Mouse (Mus musculus) adipocyte (in vitro differentiated cells): Measurements from ENCODE around the gene Ift22.
A peak's percentile ranks its signal among the peaks of the same experiment; 100 is the strongest.
"Not testable (repeated sequence)": the region's sequence is repeated elsewhere in the genome, so short reads cannot be mapped to it uniquely, and the experiment has no call there.

Experiments
- DNase-seq: peaks from one replicate; pipeline ENCODE4 v3.0.0-alpha.2; 2016; ENCODE audit warnings: low spot score

The Ift22 gene

GRCm38 (mm10) chr5:136907587-136907986, 363 bp upstream of the Ift22 start:
- no peak for DNase-seq

DNA sequence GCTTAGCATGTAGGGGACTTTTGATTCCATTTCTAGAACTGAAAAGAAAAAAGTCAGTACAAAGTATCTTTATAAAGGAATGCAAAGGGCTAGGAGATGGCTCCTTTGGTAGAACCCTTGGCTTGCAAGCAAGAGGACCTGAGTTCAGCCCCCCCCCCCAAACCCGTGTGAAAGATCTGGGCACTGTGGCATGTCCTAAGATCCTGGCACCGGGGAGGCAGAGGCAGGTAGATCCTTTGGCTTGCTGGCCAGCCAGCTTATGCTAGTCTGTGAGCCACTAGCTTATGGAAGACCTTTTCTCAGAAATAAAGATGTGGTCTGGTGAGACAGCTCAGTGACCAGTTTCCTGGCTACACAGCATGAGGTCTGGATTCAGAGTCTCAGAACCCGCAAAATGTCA, 6.2 kb downstream of the Ift22 start:
- no peak for DNase-seq

DNA sequence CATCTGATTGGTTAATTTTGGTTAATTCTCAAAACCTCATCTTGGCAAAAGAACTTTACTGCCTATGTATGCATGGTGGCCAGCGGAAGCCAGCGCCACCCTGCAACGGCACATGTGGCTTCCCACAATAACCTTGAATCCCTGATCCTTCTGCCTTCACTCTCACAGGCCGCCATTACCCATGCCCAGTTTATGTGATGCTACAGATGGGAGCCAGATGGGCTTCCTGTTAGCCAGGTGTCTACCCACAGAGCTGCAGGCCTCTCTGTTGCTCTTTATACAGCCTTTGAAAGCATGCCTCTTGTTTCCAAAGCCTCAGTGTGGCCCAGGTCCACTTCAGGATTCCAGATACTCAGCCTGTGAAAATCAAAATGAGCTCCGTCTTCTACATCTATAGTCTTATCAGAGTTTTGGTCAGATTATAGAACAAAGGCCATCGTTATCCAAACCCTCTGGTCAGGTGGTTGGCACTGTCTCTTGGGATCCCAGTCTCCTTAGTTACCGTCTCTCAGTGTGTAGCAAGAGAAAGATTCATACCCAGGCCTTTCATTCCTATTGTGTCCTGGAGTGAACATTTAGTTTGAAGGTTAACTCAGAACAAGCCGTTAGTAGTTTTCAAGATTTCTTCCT, 9.8 kb downstream of the Ift22 start:
- DNase-seq, result no peak

GRCm38 (mm10) chr5:136918655-136919472, 10.9 kb downstream of the Ift22 start:
- DNase-seq, result peak; percentile 91

- no peak for DNase-seq
These were observed 11.8 kb downstream of the Ift22 start for GRCm38 (mm10) chr5:136919546-136920301.

DNA sequence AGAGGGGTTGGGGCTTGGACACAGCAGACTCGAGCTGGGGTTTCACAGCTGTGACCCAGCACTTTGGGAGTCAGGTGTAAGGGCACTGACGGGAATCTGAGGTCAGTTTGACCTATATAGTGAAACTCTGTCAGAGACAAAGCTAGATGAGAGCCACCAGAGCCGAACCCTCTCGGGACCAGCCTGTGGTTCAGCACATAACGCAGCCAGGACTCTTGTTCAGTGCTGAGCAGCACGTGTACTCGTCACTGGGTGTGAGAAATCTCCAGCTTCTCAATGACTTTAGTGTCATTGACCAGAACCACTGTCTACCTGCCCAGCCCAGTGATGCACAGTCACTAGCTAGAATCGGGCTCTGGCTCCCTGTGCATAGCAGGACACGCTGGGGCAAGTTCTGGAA, 14.9 kb downstream of the Ift22 start:
- DNase-seq, result no peak

GRCm38 (mm10) chr5:136923751-136924478, 16.0 kb downstream of the Ift22 start:
- no peak for DNase-seq

DNA sequence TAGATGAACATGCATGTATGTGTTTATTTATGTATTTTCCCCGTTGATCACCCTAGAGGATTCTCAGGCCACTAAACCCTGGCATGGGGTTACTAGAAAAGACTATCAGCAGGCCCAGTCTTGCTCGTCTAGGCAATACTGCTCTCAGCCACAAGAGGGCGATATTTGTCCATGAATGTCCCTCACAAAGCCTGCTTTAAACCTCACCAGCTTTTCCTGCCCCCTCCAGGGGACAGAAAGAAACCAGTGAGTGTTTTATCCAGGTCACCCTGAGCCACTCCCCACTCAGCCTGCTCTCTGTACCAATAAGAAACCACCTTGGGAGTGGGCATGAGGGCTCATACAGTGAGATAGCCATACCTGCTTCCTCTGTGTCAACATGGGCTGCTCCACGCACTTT, 21.1 kb downstream of the Ift22 start:
- peak; percentile 88 for DNase-seq

GRCm38 (mm10) chr5:136931896-136932295, 23.9 kb downstream of the Ift22 start:
- no peak for DNase-seq

- DNase-seq, result no peak
These were observed 25.0 kb downstream of the Ift22 start for GRCm38 (mm10) chr5:136932956-136933355.

DNA sequence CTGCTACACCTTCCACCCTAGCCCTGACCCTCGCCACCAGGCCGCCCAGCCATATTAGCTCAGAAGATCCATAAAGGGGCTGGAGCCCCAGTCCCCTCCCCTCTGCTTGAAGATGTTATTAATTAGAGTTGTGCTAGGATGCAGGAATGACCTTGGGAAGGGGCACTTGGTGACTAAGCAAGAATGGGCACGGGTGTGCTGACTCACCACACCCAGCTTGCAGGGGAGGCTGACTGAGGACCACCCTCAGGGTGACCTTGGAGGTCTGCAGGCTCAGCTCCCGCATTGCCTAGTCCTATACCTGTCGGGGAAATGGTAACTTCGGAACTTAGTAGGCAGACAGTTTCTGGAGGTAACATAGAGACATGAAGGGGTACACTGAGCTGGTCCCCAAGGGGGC, 26.0 kb downstream of the Ift22 start:
- DNase-seq, result no peak

- peak; percentile 70 for DNase-seq
These were observed 28.1 kb downstream of the Ift22 start for GRCm38 (mm10) chr5:136935905-136936695.

DNA sequence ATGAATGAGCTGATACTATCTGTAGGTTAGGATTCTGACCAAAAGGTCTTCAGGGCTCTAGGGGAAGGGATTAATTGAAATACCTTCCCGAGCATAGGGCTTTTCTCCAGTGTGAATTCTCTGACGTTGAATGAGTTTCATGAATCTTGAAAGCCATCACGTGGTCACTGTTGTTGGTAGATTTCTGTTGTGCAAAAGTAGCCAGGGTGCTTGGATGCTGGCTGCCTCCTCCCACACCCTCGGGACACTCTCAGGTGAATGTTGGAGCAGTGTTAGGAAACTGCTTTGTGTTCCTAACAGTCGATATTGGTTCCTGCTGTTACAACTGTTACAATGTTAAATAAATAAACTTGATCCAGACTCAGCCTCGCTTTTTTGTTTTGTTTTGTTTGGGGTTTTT, 28.8 kb downstream of the Ift22 start:
- no peak for DNase-seq

- DNase-seq, result no peak
These were observed 29.7 kb downstream of the Ift22 start for GRCm38 (mm10) chr5:136937621-136938020.

DNA sequence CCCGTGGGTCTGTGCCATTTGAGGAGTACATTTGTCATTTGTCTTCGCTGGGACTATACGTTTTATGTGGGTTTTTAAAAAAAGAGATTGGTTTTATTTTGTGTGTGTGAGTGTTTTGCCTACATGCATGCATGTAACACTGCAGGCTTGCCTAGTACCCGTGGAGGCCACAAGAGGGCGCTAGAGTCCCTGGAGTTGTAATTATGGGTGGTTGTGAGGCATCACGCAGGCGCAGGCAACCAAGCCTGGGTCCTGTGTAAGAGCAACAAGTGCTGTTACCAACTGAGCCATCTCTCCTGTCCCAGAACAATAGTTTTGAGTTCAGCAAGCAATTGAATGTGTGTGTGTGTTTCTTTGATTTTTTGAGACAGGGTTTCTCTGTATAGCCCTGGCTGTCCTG, 31.3 kb downstream of the Ift22 start:
- DNase-seq, result no peak

DNA sequence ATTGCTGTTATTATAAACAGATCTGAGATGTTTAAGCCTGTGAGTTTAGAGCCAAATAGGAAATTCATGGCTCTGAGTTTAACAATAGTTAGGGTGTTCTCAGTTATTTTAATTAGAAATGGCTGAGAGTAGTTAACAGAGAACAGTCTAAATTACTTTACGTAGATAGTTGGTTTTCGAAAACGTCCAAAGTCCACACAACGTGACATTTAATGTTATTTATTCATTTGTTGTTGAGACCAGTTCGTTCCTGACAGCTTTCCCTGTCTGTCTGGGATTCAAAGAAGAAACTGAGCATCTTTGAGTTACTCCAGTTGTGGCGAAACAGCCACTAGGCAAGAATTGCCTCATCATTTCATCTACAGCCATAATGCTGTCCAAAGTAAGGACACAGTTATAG, 32.1 kb downstream of the Ift22 start:
- DNase-seq, result not testable (repeated sequence)

DNA sequence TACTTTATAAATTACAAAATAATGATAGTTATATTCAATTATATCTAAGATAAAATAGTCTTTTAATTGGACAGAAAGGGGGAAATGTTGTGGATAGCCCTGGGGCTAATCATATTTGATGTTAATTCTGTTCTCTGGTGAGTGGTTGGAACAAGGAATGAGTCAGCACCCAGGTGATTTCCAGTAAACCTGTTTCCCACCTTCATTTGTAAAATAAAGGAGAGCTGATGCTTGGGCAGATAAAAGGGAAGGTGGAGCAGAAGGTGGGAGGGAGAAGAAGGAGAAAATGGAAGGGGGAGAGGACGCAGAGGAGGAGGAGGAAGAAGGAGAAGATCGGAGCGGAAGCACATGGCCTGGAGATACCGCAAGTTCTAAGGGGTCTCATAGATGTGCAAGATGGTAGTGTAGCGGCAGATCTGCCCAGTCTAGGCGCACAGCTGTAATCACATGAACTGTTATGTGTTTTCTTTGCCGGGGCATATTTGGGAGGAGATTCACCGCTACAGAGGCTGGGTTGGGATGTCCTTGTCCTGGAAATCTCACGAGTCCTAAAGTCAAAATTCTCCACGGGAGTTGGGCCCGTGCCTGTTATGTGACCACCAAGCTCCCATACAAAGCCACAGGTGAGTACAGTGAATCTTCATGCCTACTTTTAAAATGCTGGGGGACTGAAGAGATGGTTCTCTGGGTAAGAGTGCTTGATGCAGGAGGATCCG, 33.1 kb downstream of the Ift22 start:
- DNase-seq, result no peak

DNA sequence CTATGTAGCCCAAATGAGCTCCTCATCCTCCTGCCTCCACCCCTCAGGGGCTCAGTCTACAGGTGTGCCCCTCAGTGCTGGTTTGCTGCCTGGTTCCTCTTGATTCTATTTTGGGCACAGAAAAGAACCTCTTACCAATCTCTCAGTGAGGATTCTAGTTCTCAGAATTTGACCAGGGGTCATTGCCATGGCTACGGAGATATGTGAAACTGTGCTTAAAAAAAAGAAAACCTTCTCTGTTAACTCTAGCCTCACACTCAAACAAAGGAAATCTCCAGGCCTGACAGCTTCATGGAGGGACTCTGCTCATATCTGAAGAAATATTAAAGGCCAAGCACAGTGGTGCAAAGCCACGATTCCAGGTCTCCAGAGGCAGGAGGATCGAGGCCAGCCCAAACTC, 34.8 kb downstream of the Ift22 start:
- DNase-seq, result peak; percentile 71

DNA sequence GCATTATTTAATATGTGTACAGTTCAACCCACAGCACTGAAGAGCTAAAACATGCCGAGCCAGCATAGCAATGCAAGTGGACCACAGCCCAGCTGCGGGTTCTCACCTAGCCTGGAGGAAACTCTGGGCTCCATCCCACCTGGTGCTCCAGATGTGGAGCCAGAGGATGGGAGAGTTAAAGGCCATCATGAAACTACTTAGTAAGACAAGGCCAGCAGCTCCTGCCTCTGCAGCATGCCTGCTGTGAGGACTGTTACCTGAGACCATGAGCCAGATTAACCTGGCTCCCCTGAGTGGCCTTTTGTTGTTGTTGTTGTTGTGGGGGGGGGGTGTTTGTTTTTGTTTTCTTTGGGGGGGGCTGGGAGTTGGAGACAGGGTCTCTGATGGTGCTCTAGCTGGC, 35.4 kb downstream of the Ift22 start:
- DNase-seq, result no peak

DNA sequence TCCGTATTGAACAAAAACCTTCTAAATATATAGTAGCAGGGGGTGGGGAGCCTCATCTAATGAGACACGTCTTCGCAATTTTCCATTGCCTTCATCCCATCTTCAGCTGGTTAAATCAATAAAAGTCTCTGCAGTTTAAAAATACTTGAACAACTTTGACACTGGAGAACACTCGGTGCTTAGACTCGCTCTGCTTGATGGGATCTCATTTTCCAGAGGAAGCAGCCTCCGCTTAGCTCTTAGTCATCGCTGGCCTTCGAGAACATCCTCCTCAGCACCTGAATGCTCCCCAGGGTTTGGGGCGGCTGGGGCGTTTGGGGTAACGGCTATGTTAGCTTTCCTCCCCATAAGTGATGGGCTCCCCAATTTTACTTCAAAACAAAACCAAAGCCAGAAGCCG, 37.1 kb downstream of the Ift22 start:
- no peak for DNase-seq

- no peak for DNase-seq
These were observed 39.9 kb downstream of the Ift22 start for GRCm38 (mm10) chr5:136947874-136948273.
